Mouse (Mus musculus) spleen, embryonic (tissue): ENCODE results near the gene F11r.

Experiments used
- CTCF ChIA-PET: fragments of 350-600 bp; sonication (Branson Sonifier 250); formaldehyde crosslinking; loops from one replicate; lab custom pipeline; 2022; lab: Charles Lee

F11r gene

DNA sequence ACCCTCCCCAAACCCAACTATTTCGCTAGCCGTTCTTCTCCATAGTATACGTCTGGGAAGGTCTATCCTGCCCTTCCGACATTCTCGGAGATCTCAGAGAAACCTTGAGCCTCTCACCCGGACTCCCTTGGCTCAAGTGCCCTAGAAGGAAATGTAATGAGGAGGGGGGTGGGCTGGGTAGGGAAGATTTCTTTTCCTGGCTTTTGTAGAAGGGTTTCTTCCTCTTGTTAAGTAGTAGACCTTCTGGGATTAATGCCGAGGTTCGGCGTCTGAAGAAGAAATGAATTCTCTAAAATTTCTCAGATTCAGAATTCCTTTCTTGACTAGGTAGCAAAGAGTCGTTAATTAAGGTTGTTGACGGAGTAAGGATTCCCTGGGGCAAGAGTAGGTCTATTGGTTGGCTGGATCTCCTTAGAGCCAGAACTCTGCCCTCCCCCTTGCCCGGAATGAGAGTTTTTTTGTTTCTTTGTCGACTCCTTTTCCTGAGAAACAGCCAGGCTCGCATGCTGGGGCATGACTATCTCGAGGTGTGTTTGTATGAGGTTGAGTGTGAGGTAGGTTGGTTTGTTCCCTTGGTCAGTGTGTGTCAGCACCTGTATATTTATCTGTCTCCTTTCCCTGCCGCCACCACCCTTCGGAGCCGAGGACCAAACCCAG, 807 bp downstream of the F11r start:
- CTCF ChIA-PET = no interaction called here

DNA sequence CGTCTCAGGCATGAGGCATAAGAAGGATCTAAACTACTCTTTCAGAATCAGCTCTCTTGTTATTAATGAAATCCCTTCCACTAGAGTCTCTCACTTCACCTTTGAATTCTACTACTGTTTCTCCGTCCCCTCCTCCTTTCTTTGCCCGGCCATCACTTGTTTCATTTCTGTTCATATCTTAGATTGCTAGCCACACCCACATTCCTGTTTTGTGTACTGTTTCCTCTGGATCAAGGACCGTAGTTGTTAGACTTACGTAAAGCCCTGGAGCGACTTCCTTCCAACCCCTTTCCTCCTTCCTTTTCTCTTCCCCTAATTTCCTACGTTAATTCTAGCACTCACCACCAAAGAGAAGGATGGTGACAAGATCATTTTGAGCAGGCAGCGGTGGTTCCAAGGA, 1.7 kb downstream of the F11r start:
- CTCF ChIA-PET = no interaction called here

DNA sequence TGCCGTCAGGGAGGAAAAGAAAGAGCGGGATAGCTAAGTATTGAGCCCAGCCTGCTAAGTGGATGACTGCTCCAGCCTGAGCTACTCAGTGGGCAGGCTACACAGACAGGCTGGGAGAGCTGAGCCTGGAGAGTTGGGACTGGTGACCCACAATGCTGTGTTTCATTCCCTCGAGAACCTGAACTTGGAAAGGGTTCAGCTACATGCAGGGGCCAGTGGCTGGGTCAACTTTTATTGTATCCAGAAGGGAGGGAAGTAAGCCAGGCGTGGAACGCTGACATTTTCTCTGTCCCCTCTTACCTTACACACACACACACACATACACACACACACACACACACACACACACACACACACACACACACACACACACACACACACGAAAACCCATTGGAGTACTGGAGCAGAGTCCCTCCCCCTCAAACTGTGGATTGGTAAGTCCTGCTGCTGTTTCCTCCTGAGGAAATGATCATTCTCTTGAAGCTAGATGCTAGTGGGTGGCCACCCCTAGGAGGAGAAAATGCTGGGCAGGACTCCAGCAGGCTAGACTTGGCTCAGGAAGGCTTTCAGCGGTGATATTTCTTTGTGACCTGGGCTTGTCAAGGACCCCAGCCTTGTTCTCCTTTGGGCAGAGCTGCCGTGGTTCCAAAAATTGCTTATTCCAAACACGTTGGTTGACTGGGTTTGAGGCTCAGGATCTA, 2.8 kb downstream of the F11r start:
- CTCF ChIA-PET = no interaction called here

DNA sequence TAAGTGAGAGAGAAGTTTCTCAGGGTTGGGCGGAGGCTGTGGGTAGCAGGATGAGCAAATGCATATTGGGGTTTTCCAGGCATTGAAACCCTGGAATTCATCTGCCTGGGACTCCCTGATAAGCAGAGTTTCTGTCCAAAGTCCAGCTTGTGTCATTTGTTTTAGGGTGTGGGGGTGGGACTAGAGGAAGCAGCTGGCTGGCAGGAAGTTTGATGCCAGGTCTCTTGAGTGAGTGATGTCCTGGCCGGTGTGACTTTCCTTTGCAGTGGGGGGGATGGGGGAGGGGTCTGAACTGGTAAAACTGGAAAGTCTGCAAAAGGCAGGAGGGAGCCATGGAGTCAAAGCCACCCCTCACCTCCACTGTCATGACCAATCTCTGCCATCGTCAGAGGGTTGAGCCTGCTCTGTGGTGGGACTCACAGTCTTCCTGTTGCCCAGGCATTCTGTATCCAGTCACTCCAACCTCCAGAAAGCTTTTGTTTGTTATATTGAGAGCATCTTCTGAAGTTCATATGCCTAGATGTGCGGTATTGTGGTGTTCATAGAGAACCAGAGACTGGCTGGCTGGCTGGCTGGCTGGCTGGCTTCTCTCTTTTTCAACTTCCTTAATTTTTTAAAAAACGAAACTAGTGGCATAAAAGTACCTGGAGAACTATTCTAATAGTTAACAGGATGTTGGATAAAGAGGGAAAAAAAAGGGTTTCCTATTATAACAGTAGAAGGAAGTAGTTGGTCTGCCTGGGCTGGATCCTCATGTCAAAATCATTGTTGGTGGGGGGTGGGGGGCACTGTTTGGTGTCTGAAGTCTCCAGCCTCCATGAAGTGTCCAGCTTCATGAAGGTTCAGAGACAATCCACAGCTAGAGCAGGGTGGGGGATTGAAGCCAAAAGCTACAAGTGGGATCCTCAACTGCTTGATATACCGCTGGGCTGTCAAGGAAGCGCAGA, 4.4 kb downstream of the F11r start:
- CTCF ChIA-PET = interaction anchor here (0.6 to 0.7 kb wide), 3 partner anchors 88 to 713 kb away, joined by 3 read pairs; no protein-coding TSS in a partner anchor

DNA sequence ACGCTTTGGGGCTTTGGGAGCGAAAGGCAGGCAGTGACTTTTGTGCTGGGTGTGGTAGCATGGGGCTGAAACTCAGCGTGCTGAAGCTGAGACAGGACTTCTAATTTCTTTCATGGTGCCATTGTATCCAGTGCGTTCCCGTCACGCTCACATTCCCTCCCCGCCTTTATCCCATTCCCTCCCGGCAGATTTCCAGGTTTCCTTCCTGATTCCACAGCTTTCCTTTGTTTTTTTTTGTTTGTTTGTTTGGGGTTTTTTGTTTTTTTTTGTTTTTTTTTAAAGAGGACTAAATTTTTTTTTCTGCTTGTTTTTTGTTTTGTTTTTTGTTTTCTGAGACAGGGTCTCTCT, 5.1 kb downstream of the F11r start:
- CTCF ChIA-PET = interaction anchor here (0.6 to 0.7 kb wide), 2 partner anchors 88 to 714 kb away, joined by 3 read pairs; no protein-coding TSS in a partner anchor

DNA sequence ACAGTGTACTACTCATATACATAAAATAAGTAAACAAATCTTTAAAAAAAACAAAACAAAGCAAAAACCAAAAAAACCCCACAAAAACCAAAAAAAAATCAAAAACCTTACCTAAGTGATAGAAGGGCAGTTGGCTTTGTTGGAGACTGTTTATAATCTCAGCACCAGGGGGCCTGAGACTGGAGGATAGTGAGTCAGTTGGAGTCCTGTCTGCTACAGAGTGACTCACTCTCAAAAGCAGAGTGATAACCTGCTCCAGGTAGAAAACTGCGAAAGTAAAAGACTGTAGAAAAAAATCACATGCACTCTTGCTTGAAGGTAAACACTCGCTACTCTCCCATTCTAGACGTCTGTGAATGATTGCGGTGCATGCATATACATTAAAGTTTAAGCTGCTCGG, 7.7 kb downstream of the F11r start:
- CTCF ChIA-PET = no interaction called here

DNA sequence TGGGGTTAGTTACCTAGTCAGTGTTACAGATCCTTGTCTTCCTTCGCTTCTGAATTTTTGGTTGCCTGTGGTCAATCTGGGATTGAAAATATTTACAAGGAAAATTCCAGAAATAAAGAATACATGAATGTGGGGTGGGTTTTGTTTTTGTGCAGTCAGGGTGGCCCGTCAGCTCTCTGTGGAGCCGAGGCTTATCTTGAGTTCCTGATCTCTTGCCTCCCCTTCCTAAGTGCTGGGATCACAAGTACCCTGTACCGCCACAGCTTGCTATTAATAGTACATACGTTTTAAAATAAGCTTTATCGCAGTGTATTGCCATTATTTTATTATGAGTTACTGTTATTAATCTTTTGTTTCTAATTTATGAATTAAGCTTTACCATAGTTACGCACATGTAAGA, 9.5 kb downstream of the F11r start:
- CTCF ChIA-PET = no interaction called here

DNA sequence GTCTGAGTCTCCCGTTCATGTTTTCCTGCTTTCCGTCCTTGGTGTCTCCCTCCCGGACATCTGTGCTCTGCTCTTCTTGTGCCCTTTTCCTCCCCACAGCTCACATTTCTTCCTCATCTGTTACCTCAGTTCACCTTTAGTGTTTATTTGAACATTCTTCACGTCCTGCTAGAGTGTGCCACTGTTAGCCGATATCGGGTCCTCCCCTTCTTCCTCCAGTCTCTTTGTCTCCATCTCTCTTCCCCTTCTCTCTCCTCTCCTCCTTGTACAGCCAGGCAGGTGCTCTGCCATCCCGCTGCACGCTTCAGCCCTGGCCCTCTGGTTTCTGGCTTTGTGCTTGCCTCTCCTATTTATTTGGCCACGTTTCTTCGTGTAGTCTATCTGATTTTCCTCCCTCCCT, 10.4 kb downstream of the F11r start:
- CTCF ChIA-PET = no interaction called here

DNA sequence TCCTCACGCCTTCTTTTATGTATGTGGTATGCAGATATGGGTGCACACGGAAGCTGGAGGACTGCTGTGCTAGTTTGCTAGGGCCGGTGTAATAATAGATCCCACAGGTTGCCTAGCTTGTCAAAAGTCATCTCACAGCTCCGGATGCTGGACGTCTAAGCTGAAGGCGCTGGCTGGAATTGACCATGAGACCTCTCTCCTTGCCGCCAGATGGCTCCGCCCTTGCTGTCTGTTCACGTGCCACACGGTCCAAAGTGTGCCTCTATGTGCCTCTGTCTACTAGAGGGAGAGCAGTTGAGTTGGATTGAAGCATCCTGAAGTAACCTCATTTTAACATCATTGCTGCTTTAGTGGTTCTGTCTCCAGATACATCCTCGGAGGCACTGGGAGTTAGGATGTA, 12.7 kb downstream of the F11r start:
- CTCF ChIA-PET = no interaction called here

DNA sequence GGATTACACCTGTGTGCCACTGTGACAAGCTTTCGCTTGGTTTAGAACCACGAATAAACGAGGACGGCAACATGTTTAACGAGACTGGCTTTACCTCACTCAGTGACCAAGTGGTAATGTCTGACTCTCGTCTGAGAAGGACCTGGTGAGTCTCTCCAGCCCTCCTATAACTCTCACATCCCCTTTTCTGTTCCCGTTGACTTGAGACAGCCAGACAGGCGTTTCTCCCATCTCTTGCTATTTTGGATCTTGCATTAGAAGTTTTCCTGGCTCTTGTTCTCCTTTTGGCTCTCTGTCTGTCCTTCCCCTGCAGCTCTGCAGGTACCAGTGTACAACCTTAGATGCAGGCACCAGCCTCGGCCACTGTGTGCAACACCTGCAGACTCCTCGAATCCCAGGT, 13.7 kb downstream of the F11r start:
- CTCF ChIA-PET = interaction anchor here (0.6 kb wide), 1 partner anchor 124 kb away, joined by 6 read pairs; no protein-coding TSS in a partner anchor

DNA sequence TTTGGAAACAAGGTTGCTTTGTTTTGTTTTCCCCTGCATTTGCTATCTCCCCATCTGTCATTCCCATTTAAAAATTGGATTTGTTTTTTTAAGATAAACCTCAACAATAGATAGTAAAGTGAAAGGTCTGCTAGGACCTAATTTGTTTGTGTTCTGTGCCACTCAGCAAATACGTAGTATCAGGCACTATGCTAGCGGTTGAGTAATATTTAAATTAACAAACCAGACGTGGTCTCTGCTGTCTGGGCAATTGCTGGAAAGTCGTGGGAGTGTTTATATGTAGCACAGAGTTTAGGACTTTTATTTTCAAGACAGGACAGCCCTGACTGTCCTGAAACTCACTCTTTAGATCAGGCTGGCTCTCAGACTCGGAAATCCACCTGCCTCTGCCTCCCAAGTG, 15.2 kb downstream of the F11r start:
- CTCF ChIA-PET = interaction anchor here (0.7 kb wide), 1 partner anchor 26 kb away, joined by 9 read pairs; no protein-coding TSS in a partner anchor

DNA sequence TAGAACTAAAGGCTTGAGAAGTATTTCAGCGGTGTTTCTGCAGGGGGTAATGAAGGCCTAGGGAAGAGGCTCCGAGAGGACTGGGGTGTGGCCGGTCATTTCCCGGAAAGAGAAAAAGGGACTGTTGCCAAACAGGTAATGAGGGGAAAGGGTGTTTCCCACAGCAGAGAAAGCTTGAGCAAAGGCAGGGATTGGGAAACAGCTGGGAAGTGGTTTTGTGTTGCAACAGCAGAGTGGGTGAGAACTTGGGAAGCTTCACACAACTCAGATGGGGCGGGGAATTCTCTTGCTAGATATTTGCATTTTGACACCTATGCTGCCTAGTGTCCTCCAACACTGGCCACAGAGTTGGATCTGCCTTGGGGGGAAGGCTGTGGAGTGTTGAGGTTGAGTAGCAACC, 15.6 kb downstream of the F11r start:
- CTCF ChIA-PET = no interaction called here

DNA sequence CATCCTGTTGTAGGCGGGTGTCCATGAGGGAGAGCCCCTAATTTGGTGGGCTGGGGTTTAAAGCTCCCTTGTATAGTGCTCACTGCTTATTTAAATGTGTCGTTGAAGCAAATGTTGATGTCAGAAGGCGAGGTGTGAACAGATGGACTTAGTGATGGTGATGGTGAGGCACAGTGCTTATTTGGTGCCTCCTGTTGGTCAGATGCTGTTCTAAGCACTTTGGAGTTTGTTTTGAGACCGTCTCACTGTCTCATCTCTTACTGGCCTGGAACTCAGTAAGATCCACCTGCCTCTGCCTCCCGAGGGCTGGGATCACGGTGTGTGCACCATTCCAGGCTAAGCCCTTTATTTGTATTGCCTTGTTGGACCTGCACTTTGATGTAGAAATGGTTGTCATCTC, 17.6 kb downstream of the F11r start:
- CTCF ChIA-PET = no interaction called here

DNA sequence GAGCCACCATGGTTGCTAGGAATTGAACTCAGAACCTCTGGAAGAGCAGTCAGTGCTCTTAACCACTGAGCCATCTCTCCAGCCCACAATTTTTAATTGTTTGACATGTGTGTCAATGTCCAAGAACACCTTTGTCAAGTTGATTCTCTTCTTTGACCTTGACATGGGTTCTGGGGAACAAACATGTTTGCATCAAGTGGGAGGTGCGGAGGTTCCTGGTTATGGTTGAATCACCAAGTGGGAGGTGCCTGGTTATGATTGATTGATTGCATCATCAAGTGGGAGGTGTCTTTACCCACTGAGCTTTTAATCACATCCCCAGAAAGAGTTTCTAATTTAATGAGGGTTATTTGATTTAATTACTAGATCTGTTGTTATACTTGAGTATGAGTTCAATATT, 20.2 kb downstream of the F11r start:
- CTCF ChIA-PET = no interaction called here

DNA sequence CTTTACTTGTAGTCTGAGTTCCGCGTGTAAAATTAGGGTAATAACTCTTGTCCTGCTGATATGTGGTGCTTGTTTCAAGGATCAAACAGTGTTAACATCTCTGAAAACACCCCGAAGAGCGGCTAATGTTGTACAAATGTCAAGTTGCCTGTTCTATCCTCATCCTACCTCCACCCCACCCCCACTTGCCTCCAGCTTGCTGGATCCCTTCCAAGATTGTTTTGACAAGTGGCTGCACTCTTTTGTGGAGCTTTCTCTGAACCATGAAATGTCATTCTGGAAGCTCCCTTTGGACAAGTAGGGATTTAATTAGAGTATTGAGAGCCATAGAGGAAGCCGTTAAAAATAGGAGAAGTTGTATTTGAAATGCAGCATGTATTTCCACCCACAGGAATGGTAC, 22.5 kb downstream of the F11r start:
- CTCF ChIA-PET = interaction anchor here (0.5 kb wide), 1 partner anchor 23 kb away, joined by 4 read pairs; no protein-coding TSS in a partner anchor

DNA sequence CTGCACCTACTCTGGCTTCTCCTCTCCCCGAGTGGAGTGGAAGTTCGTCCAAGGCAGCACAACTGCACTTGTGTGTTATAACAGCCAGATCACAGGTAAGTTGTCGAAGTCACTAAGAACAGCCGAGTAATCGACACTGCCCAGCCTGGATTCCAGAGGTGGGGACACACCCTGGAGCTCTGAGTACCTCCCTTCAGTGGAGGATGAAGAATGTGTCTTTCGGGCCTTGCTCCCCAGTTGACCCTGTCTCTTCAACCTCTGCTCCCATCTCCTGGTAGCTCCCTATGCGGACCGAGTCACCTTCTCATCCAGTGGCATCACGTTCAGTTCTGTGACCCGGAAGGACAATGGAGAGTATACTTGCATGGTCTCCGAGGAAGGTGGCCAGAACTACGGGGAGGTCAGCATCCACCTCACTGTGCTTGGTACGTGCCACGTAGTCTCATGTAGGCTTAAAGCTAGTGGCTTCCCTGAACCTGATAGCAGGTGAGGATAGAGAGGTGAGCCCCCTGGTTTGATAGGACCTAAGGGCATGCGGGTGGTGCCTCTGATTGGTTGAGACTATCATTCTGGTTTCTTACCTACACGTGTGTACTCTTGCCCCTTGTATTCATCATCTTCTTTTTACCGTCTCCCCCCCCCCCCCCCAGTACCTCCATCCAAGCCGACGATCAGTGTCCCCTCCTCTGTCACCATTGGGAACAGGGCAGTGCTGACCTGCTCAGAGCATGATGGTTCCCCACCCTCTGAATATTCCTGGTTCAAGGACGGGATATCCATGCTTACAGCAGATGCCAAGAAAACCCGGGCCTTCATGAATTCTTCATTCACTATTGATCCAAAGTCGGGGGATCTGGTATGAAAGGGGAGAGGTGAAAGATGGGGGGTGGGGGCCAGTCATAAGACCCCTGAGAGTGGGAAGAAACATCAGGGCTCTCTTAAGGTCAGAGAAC, 23.5 kb downstream of the F11r start:
- CTCF ChIA-PET = interaction anchor here (0.6 kb wide), 1 partner anchor 972 kb away, joined by 3 read pairs; no protein-coding TSS in a partner anchor

DNA sequence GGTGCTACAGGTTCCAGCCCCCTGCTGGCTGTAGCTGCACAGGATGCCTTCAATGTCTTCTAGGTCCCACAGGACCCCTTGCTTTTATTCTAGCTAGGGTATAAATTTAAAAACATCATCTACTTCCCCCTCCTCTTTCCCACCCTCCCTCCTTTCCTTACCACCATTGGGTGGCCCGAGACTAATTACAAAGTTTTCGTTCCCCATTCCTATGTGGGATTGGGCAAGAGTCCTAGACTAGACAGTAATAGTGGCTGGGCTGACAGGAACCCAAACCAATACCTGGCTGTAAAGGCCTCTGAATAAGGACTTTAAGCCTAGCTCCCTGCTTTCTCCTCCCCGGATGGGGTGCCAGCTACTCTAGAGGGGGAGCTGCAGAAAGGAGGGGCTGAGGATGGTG, 25.8 kb downstream of the F11r start:
- CTCF ChIA-PET = no interaction called here

DNA sequence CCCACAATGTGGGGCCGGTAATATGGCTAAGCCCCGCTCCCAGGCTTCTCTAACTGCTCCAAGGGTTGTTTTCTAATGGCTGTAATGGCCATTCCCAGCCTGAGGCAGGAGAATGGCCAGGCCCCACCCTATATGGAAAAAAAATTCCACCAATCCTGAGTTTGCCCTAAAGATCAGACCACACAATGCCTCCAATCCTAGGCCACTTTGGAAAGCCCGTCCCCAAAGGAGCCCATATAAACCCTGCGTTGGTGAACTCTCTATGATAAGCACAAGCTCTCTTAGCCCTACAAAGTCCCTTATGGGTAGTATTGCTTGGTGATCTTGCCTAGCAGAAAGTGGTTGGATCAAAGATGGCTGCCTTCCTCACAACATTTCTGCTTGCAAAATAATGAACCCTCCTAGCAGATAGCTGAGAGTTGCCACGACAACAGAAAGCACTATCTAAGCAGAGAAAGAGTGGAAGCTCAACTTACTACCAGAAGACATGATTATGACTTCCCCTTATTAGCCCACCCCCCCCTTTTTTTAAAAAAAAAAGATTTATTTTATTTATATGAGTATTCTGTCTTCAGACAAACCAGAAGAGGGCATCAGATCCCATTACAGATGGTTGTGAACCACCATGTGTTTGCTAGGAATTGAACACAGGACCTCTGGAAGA, 28.5 kb downstream of the F11r start:
- CTCF ChIA-PET = interaction anchor here (1.6 kb wide), 1 partner anchor 17 kb away, joined by 5 read pairs; no protein-coding TSS in a partner anchor

DNA sequence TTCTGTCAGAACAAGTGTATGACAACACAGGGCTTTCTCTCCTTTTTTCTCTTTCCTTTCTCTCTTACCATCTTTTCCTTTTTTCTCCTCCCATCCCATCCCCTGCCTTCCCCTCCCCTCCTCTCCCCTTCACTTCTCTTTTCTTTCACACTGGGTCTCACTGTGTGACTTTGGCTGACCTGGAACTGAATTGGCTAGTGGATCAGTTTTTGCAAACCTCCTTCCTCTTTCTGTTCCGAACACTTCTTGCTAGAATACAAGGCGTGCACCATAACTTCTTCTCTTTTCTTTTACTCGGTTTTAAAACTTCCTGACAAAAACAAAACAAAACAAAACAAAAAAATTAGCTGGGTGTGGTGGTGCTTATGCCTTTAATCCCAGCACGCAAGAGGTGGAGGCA, 29.2 kb downstream of the F11r start:
- CTCF ChIA-PET = interaction anchor here (0.6 to 1.6 kb wide), 2 partner anchors 18 to 179 kb away, joined by 5 to 7 read pairs; no protein-coding TSS in a partner anchor

DNA sequence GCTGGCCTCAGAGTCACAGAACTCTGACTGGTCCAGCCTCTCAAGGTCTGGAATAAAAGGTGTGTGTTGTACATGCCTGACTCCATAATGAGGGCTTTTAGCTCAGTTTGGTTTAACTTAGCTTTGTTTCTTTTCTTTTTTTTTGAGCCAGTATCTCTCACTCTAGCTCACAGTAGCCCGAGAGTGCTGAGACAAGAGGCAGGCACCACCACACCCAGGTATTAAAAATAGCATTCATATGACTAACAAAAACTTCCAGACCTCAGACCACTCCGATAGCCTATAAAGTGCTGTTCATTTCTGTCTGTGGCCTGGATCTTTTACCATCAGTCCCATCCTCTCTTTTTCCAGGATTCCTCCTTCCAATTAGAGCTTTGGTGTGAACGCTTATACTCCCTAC, 32.3 kb downstream of the F11r start:
- CTCF ChIA-PET = interaction anchor here (0.6 to 1.4 kb wide), 2 partner anchors 59 to 95 kb away, joined by 5 read pairs; no protein-coding TSS in a partner anchor
